In genomic region chr17:53694039-53694438, GRCm38 (mm10) we compare ENCODE assay signal across 9 mouse cellular contexts. TPM values are rescaled to one million over a fixed set of nuclear protein-coding genes. Genes with fewer than 3 reads are reported as not detected.
A peak's percentile ranks its signal among the peaks of the same experiment; 100 is the strongest.
DNase-seq lines count a peak whose midpoint lies in the region; ATAC-seq and TF ChIP-seq lines count a peak whose summit lies in the region.
"Had no signal": no experiment of that assay in that cellular context is flagged by ENCODE, and none has a peak within 500 bp of the region (broad histone marks: within the 10 kb centered on the region; RNA-seq: fewer than 3 reads in every experiment).

No protein-coding gene starts in this region.

- H3K9ac ChIP-seq in hindbrain, embryonic 14.5 days: no peak overlapping the region
- H3K9ac ChIP-seq: heart, embryonic 15.5 days had no signal

- H3K4me3 ChIP-seq in hindbrain, embryonic 14.5 days (replicated peaks; ENCODE audit: low read length): no peak overlapping the region
- H3K4me3 ChIP-seq in hindbrain, embryonic 10.5 days: no peak overlapping the region
- no peak overlapping the region for H3K4me3 ChIP-seq in cerebellum, adult 2 months (replicated peaks; ENCODE audit: insufficient read depth, low read depth, low read length)
- H3K4me3 ChIP-seq: heart, embryonic 15.5 days had no signal

- no peaks in the 10 kb centered on the region for H3K36me3 ChIP-seq in hindbrain, embryonic 14.5 days (replicated peaks; ENCODE audit: control insufficient read depth, insufficient read depth)
- H3K36me3 ChIP-seq in hindbrain, embryonic 10.5 days: no peaks in the 10 kb centered on the region
- H3K36me3 ChIP-seq: heart, embryonic 15.5 days had no signal

- no peak overlapping the region for H3K4me2 ChIP-seq in hindbrain, embryonic 14.5 days (replicated peaks)
- H3K4me2 ChIP-seq: heart, embryonic 15.5 days had no signal

- no peak for ATAC-seq in hindbrain, embryonic 14.5 days (ENCODE audit: low FRiP score)

- H3K4me1 ChIP-seq in hindbrain, embryonic 14.5 days (replicated peaks; ENCODE audit: control insufficient read depth, insufficient read depth, low read length): peaks cover 9% of the 10 kb centered on the region
- peaks cover 7% of the 10 kb centered on the region; the same call in 1 of the 2 replicates for H3K4me1 ChIP-seq in hindbrain, embryonic 10.5 days (replicated peaks)
- H3K4me1 ChIP-seq in cerebellum, adult 2 months (ENCODE audit: control insufficient read depth, insufficient read depth, low read length): no peaks in the 10 kb centered on the region
- H3K4me1 ChIP-seq: heart, embryonic 15.5 days had no signal

- peak; percentile 52; the same call in 1 of the 2 replicates for TF ChIP-seq CTCF in cerebellum, adult 2 months (IDR thresholded peaks at IDR 0.05; ENCODE audit: borderline replicate concordance, insufficient read depth, low read depth, low read length)

- 86% methylated on average over 2 of the region's 2 CpGs for WGBS in hindbrain, embryonic 14.5 days
- WGBS in hindbrain, embryonic 10.5 days: 88% methylated on average over 2 of the region's 2 CpGs
- 74% methylated on average over 2 of the region's 2 CpGs for WGBS in cerebellum, adult 2 months

- peak; percentile 48 for DNase-seq in hindbrain, embryonic 14.5 days (ENCODE audit: low spot score)
- DNase-seq in hindbrain, embryonic 10.5 days (ENCODE audit: low spot score): no peak
- DNase-seq in testis, postnatal 10 days (ENCODE audit: low spot score): peak; percentile 55
- DNase-seq in testis, postnatal 14 days (ENCODE audit: low spot score): no peak
- peak; percentile 40 to 58 for DNase-seq in cerebellum, adult 2 months
- peak; percentile 64 for DNase-seq in induced T-regulatory cell, adult 2 months (ENCODE audit: low read depth)
- peak; percentile 45 for DNase-seq in skeletal muscle tissue, adult 2 months (ENCODE audit: low read depth, low spot score)
- no peak for DNase-seq in spleen, adult 18-20 months

- no peaks in the 10 kb centered on the region for H3K9me3 ChIP-seq in hindbrain, embryonic 14.5 days (ENCODE audit: control insufficient read depth, low read length)
- peaks cover 3% of the 10 kb centered on the region; the same call in 1 of the 2 replicates for H3K9me3 ChIP-seq in hindbrain, embryonic 10.5 days
- H3K9me3 ChIP-seq: heart, embryonic 15.5 days had no signal

- no peak for TF ChIP-seq POLR2A in cerebellum, adult 2 months (IDR thresholded peaks at IDR 0.05; ENCODE audit: borderline replicate concordance, insufficient read depth, low read length)

- no peak overlapping the region for H3K27ac ChIP-seq in hindbrain, embryonic 14.5 days
- H3K27ac ChIP-seq in hindbrain, embryonic 10.5 days: no peak overlapping the region
- no peak overlapping the region for H3K27ac ChIP-seq in cerebellum, adult 2 months (ENCODE audit: insufficient read depth, low read length)
- H3K27ac ChIP-seq: heart, embryonic 15.5 days had no signal

- H3K27me3 ChIP-seq in hindbrain, embryonic 14.5 days (ENCODE audit: control insufficient read depth, insufficient read depth, low read length): no peaks in the 10 kb centered on the region
- no peaks in the 10 kb centered on the region for H3K27me3 ChIP-seq in hindbrain, embryonic 10.5 days (ENCODE audit: insufficient read depth, poor library complexity, severe bottlenecking)
- H3K27me3 ChIP-seq in cerebellum, adult 2 months (ENCODE audit: control insufficient read depth, insufficient read depth, low read length): no peaks in the 10 kb centered on the region
- H3K27me3 ChIP-seq: heart, embryonic 15.5 days had no signal

RNA-seq across cellular contexts. Expression of gene Sgo1, which starts 4.9 kb away (rescaled TPM):
- 4.4 and 5.4 TPM in 2 replicates for polyA plus RNA-seq in hindbrain, embryonic 14.5 days (2014; fragmentation: Nextera tagmentation; extraction: Ambion mirVana)
- polyA plus RNA-seq in hindbrain, embryonic 10.5 days (2016; fragmentation: Nextera tagmentation; extraction: Ambion mirVana): 36.3 and 47.8 TPM in 2 replicates
- 0.16 and 0.19 TPM in 2 replicates for polyA plus RNA-seq in cerebellum, adult 2 months (2012; rRNA removed)

Comparison
In these comparisons a context has a peak if more than half of its experiments do, and no peak if none do; other contexts are left out.
1. DNase-seq: peak in hindbrain, embryonic 14.5 days (single experiment), testis, postnatal 10 days (single experiment), cerebellum, adult 2 months (2 of 2), induced T-regulatory cell, adult 2 months (single experiment) and skeletal muscle tissue, adult 2 months (single experiment); none in hindbrain, embryonic 10.5 days (single experiment), testis, postnatal 14 days (single experiment) and spleen, adult 18-20 months (0 of 2).